Mouse (Mus musculus) left cerebral cortex, postnatal 4 days (tissue): ENCODE data around the gene Phf21b. TPM values are rescaled to one million over a fixed set of nuclear protein-coding genes. Genes with fewer than 3 reads are reported as not detected.

Source experiments
- DNase-seq: peaks from one replicate; pipeline ENCODE4 v3.0.0-alpha.2; 2022
- intact Hi-C: fragments of 180-260 bp; cut with DNase I; formaldehyde crosslinking; loops from one replicate; pipeline ENCODE4 v1.15.1; 2025
- total RNA-seq, 2 experiments: library from RNA; stranded (reverse); gene quantifications; 2 replicates each; pipeline ENCODE4 v1.2.3; 2021

Phf21b gene
- total RNA-seq, result 10 to 100 TPM in 1 of 2 experiments, 1 to 10 TPM in 1; 9.3 to 13.1 TPM

DNA sequence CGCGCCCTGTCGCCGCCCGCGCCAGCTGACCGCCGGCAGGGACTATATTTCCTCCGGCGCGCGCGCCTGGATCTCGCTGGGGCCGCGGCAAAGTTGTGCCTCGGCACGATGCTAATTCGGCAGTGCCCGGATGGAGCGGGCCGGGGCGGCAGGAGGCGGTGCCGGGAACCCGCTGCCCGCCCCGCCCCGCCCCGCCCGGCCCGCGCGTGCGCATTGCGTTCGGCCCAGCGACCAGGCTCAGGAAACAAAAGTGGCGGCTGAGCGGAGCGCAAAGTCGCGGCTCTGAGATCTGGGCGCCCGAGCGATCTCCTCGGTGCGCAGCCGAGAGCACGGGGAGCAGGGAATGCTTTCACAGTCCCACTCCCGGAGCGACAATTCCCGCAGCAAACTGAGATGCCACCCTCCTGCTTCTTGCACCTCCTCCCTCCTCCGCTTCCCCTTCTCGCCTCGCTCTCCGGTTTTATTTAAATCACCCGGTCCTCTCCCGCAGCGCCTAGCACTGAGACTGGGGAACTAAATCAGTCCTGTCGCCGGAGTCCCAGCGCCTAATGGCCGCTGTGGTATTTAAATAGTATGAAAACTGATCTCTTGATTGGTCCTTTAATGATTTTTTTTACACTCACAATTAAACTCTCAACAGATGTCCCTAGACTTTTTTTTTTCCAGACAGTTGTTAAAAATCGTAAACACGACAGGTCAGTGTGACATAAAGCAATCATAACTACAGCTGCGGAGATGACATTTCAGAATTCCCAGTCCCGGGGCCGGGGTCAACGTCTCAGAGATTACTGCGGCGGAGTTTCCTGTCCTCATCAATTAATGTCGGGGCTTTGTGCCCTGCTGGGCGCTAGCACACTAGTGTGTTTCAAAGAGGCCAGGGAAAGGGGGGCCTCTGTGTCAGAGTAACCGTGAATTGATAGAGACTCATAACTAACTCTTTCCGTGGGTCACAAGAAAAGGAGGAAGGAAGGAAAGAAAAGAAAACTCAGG lies at the start of gene Phf21b:
Gene Phf21b (minus strand): TSS at position 44 of the 990 bp plus-strand sequence.
- DNase-seq, result peak; percentile 96
- intact Hi-C loops, result loop anchor here (10.0 kb wide), 1 partner anchor 68 kb away; the partner anchor contains the start of genes Gm29666 and Nup50

DNA sequence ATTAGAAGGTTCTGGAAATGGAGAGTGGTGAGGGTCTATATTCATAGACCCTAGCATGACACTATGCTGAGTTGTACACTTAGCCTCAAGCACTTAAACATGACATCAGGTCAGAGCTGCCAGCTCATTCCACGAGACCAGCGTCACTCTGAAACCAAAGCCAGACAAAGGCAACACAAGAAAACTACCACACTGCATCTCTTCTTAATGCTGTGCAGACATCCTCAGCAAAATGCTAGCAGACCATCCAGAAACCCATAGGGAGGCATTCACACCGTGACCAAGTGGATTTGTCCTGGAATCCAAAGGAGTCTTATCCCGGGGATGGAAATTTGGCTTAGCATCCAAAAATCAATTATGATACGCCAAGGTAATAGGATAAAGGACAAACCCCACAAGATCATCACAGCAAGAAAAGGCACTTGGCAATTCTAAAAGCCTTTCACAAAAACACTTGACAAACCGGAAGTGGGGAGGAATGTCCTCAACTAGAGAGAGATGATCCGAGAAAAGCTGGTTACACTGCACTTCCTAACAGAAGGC lies 48.1 kb upstream of the Phf21b start:
- intact Hi-C loops, result no loop called here

DNA sequence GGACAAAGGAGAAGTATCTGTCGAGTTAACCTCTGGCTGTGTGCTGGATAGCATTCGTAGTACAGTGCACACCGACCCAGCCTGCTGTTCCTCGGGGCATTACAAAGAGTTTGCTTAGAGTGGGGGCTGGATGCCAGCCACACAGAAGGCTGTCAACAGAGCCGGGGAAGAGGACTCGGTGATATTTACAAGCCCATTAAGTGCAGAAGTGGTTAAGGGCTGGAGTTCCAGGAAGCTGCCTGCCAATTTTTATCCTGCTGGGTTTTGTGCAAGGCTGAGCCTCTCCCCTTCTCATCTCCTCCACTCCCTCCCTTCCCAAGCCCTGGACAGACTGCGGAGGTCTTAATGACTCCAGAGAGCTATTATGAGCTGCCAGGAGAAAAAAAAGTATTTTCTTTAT lies 42.2 kb upstream of the Phf21b start:
- DNase-seq, result peak; percentile 70
- intact Hi-C loops, result loop anchor here (10.0 kb wide), 1 partner anchor 93 kb away; no protein-coding TSS in a partner anchor

More for the DNA sequence above, 48.1 kb upstream of the Phf21b start:
- no peak for DNase-seq

DNA sequence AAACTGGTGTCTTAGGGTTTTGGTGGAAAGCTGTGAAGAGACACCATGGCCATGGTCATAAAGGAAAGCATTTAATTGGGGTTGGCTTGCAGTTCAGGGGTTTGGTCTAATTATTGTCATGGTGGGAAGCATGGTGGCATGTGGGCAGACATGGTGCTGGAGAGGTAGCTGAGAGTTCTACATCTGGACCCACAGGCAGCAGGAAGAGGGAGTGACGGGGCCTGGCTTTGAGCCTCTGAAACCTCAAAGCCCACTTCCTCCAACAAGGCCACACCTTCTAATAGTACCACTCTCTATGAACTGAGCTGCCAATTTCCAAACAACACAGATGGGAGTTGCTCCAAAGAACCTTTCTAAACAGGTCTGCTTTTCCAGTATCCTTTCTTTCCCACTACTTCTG lies 40.8 kb upstream of the Phf21b start:
- DNase-seq, result no peak
- intact Hi-C loops, result loop anchor here (10.0 kb wide), 1 partner anchor 92 kb away; no protein-coding TSS in a partner anchor

DNA sequence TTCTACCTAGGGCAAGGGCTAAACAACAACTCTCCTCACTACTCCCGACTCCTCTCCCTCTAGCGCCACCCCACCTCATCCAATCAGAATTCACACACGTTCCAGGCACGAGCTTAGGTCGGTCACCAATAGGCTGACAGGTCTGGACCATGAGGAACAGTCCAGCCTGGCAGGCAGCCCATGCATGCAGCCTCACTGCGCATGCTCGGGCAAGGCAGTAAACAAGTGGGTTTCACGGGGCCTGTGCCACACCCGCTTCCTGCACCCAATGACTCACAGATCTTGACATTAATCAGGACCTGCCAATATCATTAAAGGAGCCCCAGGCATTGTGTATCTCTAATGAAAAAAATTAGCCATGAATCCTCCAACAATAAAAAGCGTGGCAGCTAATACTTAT lies 40.4 kb upstream of the Phf21b start:
- peak; percentile 13 for DNase-seq
- intact Hi-C loops, result loop anchor here (10.0 kb wide), 1 partner anchor 91 kb away; no protein-coding TSS in a partner anchor

DNA sequence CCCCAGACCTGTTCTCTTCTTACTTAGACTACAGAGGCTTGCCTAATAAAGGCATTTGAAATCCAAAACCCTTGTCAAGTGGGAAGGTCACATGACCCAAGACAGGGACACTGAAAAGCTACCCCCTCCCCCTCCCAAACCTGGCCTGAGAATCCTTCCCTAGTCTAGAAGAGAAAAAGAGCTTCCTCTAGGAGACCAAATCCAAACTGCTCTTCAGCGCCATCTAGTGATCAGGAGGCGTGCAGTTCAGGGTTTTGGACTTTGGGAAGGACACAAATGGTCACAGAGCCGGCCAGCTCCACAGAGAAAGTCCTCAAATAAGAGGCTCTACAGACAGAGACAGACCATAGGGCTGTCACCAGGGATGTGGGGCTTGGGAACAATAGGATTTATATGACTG lies 35.8 kb upstream of the Phf21b start:
- intact Hi-C loops, result loop anchor here (10.0 kb wide), 1 partner anchor 87 kb away; no protein-coding TSS in a partner anchor
- peak; percentile 72 for DNase-seq

DNA sequence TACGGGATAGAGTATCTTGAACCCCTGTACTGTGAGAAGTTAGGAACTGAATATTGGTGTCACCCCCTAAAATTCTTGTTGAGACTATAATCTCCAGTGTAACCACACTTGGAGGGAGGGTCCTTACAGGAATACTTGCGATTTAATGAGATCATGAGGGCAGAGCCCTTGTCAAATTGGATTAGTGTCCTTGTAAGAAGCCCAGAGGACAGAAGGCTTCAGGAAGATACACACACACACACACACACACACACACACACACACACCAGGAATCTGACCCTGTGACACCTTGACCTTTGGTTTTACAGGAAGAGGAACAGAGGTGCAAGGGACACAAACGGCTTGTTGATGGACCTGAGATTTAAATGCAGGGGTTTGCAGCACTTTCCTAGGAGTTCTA lies 35.4 kb upstream of the Phf21b start:
- no peak for DNase-seq
- intact Hi-C loops, result loop anchor here (10.0 kb wide), 1 partner anchor 86 kb away; no protein-coding TSS in a partner anchor

DNA sequence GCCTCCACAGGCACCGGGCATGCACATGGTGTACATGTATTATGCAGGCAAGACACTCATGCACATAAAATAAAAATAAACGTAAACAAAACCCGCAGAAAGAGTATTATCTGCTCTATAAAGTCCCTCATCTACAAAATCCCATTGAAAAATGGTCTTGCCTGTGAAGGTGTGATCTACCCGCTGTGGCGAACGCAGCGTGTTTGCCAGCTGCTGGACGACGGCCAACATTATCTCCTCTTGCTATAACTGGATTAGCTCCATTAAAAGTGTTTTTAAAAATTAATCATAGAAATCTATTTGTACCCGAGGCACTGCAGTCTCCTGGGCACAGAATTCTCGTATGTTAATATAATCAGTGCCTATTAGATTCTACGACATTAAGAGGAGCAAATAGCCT lies 32.2 kb upstream of the Phf21b start:
- DNase-seq, result peak; percentile 45
- intact Hi-C loops, result no loop called here

DNA sequence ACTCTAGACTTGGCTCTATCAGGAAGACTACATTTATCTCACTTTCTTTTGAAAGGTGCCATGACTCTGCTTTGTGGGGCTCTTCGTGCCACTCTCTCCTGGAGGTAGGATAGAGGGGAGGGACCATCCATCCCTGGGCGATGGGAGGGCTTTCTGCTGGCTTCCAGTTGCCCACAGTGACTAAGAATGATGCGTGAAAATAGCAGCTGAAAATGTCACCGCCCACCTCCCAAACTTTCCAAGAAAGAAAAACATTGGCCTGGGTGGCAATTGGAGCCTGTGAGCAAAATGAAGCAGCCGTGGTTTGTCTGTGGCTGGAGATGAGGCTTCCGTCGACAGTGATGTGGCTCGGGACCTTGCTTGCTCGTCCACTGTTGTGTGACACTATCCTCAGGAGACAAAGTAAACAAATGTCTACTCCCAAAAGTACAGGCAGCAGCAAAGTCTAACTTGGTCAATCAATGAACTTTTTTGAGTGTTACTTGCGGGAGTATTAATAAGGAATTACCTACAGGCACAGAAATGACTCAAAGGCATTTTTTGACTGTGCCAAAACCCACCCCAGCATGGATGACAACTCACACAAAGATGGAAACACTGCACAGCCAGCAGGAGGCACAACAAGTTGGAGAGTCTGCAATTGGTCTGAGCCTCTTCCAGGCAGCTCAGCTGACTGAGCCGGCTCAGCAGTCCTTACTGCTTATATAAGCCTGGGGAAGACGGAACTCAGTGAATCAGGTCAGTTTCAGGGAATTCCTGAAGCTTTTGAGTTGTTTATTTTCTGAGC lies 21.4 kb upstream of the Phf21b start:
- intact Hi-C loops, result no loop called here
- DNase-seq, result no peak

DNA sequence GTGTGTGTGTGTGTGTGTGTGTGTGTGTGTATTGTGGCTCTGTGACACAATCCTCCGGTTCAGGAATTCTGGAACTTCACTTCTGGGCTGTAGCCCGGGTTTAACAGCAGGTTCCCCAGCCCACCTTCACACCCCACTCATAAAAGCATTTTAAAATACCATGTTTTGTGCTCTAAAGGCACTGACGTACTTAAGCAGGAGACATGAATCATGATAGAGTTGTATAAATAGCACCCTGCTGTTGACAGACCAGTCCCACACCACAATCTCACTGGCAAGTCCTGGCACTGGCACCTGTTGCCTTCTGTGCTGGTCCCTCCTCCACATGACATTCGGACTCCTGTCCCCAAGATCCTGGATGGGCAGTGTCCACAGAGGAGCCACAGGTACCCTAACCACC lies 18.0 kb upstream of the Phf21b start:
- intact Hi-C loops, result no loop called here
- no peak for DNase-seq

DNA sequence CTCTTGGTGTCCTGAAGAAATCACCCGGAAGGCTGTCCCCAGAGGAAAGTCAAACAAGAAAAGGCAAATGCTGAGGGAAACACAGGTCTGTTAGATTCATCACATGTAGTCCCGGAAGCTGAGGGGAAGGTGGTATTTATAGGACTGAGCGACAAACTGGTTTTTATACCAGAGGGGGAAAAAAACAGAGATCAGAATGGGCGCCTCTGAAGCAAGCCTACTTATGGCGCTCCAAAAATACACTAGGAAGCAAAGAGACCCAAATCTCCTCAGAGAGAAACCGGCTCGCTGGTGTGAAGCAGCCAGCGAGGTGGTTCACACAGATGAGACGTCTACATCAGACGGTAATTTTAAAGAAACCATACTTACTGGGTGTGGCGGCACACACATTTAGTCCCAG lies 17.2 kb upstream of the Phf21b start:
- no peak for DNase-seq
- intact Hi-C loops, result no loop called here

DNA sequence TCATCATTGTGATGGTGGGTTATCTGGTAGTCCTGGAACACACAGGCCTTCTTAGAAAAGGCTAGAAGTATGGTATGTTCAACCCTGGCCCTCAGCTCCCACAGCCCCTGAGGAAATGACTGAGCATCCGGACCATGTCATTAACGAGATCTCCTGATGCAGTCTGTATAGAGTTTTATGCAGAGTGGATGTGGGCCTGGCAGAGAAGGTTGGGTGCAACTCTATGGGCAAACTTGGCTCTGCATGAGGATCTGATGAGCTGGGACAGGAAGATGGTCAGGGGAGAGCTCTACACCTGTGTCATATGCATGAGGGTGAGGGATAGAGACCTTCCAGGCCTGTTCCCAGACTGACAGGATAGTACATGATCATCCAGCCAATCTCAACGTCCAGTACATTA lies 16.0 kb upstream of the Phf21b start:
- intact Hi-C loops, result no loop called here
- no peak for DNase-seq

DNA sequence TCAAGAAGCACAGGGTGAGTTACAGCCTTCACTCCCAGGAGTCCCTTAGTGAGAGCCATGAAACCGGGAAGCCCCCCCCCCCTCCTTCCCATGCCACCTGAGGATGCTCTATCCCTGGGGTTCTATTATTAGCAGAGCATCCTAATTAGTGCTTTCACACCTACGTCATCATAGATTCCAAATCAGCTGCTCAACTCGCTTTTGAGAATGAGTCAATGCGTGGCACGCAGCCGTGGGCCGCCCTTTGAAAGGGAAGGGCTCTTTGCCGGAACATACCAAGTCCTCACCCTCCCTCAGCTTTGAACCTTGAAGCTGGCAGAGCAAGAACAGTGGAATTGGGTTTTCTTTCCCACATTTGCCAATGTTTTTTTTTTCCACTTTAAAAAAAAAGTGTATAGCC lies 6.1 kb upstream of the Phf21b start:
- intact Hi-C loops, result no loop called here
- DNase-seq, result no peak

DNA sequence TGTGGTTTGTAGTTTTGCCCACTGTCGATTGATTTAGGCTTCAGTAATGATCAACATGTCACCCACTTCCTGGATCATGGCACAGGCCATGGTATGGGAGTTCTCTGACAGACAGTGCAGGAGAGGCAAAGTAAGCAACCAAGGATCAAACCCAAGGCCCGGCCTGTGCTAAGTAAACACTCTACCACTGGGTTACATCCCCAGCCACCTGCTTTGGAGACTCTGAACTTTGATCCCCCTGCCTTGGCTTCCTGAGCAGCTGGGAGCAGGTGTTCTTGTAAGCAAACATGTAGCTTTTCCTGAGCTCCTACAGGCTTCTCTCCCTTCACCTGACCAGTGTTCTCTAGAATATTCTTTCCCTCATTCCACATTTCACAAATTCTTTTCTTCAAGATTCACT lies 1.8 kb upstream of the Phf21b start:
- DNase-seq, result no peak
- intact Hi-C loops, result loop anchor here (10.0 kb wide), 1 partner anchor 67 kb away; the partner anchor contains the start of genes Gm29666 and Nup50

DNA sequence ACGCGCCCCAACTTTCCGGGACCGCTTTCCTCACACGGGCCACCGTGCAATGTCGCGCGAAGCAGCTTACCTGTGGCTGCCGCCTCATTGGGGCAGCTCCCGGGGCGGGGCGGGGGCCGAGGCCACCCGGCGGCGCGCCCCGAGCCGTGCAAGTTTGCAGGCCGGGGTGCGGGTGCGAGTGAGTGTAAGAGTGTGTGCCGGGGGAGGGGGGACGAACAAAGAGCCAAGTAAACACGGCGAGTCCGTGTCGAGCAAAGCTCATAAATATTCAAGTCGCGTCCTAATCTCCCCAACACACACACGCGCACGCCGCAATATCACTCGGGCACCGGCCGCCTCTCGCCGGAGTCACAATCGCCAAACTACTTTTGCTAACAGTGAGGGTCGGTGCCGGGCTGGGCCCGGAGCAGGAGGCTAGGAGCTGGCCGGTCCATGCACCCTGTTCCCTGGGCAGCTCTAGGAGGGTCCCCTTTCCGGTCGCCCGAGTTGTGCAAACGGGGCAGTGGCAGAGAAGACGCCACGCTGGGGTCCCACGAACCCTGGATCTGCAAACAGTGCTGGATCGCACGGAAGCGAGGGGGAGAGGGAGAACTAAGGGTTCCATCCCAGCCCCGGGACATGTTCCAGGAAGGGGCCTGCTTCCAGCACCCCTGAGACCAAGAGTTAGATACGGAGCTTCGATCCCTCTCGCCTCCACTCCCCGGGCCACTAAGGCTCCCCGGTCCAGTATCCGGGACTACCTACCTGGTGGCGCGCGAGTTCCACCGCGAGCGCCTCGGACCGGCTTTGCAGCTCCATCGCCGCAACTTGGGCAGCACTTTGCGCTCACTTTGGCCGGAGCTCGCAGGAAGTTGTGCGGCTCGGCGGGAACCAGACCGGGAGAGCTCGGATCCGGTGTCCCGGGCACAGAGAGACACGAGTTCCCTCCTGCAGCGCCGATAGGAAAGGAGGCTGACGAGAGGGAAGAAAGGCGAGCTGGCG lies 638 bp downstream of the Phf21b start:
- DNase-seq, result peak; percentile 51
- intact Hi-C loops, result loop anchor here (10.0 kb wide), 1 partner anchor 70 kb away; the partner anchor contains the start of genes Gm29666 and Nup50

DNA sequence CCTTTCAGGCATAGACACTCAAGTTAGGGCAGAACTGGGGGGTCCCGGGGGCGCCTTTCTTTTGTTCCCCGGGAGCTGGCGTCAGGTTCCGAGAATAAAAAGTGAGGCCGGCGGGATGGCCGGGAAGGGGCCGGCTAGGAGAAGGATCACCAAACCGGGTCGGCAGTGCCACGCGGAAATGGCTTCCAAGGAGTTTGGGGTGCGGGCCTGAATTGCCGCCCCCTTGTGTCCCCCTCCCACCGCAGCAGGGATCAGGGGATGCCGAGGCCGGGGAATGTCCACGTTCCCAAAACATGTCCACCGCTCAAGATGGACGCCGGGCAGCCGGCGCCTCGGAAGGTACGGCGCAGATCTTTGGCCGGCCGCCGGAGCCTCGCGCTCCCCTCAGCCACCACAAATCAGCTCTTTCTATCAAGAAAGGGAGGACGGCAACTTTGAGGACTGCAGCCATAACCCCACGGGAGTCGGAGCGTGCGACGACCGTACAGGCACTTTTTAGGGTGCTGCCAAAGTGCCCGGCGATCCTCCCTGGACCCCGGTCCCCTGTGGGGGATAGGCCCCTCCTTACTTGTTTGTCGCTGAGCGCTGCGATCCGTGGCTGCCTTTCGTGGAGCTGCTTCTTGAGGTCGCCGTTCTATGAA lies 1.6 kb downstream of the Phf21b start:
- DNase-seq, result peak; percentile 56
- intact Hi-C loops, result loop anchor here (10.0 kb wide), 1 partner anchor 71 kb away; the partner anchor contains the start of genes Gm29666 and Nup50

DNA sequence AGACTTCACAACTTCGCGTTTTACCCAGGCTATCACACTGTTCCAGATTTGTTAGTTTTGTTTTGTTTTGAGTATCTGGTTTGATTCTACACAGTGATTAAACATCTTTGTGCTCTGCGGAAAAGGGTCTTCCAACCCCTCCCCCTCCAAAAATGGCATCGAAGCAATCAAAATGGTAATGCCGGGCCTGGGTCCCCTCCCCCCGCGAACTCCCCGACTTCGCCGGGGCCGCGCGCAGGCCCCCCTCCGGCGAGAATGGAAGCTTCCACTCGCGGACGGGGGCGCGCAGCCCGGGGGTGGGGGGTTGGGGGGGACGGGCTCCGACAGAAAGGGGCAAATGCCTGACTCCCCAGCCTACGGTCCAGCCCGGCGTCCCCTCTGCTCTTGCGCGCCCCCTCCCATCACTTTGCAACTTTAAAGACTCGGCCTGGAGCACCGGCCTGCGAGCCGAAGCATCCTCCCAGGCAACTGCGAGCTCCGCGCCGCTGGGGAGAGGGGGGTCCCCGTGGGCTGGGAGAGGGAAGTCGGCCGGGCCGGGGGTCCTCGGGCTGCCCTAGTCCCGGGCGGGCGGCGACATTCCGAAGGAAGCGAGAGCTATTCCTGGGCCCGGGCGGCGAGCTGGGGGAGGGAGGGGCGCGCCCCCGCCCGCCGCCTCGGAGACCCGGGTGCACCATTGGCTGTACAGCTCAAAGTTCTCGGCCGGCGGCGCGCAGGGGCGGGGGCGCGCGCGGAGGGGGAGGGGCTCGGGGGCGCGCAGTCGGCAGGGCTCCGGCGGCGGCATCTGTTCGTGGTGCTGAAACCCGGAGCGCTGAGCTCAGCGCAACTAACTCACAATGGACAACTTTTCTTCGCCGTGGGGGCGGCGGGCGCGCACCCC lies 2.4 kb downstream of the Phf21b start:
- intact Hi-C loops, result loop anchor here (10.0 kb wide), 1 partner anchor 71 kb away; the partner anchor contains the start of genes Gm29666 and Nup50
- DNase-seq, result peak; percentile 92
